Mouse (Mus musculus) heart, adult 2 months (tissue): Measurements from ENCODE around the gene Hist1h2bn.
"Not testable (repeated sequence)": the region's sequence is repeated elsewhere in the genome, so short reads cannot be mapped to it uniquely, and the experiment has no call there.

Experiments
- CTCF ChIP-seq: fragments of 200-600 bp; IDR thresholded peaks from 2 replicates; pipeline ENCODE4 v1.8.1; 2022; ENCODE audit warnings: antibody characterized with exemption, mild to moderate bottlenecking, moderate library complexity
- EP300 ChIP-seq: fragments of 200-500 bp; IDR thresholded peaks from 2 replicates; pipeline ENCODE4 v1.6.1; 2011; ENCODE audit warnings: low read depth, low read length, control low read depth; ENCODE audit not compliant: insufficient read depth
- POLR2A ChIP-seq: fragments of 200-500 bp; IDR thresholded peaks from 2 replicates; pipeline ENCODE4 v1.6.1; 2011; ENCODE audit warnings: mild to moderate bottlenecking, low read depth, low read length, control low read depth; ENCODE audit not compliant: insufficient read depth

DNA sequence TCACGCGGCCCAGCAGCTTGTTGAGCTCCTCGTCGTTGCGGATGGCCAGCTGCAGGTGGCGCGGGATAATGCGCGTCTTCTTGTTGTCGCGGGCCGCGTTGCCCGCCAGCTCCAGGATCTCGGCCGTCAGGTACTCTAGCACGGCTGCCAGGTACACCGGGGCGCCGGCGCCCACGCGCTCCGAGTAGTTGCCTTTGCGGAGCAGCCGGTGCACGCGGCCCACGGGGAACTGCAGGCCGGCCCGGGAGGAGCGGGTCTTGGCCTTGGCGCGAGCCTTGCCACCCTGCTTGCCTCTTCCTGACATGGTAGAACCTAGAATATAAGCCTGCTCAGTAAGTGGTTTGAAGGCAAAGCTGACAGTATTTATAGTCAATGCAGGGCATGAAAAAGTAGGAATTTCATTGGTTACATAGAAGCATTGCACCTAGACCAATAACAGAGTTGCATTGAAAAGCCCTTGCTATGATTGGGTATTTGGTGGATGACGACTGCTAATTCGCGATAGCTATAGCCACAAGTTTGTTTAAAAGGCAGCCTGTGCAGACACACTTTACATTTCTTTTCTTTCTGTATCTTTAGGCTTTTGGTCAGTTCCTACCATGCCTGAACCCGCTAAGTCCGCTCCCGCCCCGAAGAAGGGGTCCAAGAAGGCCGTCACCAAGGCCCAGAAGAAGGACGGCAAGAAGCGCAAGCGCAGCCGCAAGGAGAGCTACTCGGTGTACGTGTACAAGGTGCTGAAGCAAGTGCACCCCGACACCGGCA lies at the start of gene Hist1h2bn, which contains the start of gene Hist1h2ak:
- not testable (repeated sequence) for TF ChIP-seq EP300
- peak; percentile 24; the same call in 1 of the 2 replicates for TF ChIP-seq CTCF
- TF ChIP-seq POLR2A = peak; percentile 61; the same call in 1 of the 2 replicates
